Mouse (Mus musculus): ENCODE measurements around the gene Tubb4b.
A peak's percentile ranks its signal among the peaks of the same experiment; 100 is the strongest.

Gene Tubb4b

DNA sequence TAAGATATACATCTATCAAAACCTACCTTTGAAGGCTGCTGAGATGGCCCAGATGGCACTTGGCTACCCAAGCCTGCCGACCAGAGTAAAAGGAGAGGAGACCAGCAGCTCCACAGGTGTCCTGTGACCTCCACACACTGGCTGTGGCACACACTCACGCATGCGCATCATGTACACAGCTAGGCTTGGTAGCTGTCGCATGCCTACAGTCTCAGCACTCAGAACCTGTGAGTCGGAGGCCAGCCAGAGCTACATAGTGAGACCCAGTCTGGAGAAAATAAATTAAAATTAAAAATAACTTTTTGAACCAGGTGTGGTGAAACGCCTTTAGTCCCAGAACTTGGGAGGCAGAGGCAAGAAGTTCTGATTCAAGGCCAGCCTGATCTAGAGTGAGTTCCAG is 36.7 kb downstream of the Tubb4b start:
- DNase-seq (ENCODE audit: low spot score) = no peak

DNA sequence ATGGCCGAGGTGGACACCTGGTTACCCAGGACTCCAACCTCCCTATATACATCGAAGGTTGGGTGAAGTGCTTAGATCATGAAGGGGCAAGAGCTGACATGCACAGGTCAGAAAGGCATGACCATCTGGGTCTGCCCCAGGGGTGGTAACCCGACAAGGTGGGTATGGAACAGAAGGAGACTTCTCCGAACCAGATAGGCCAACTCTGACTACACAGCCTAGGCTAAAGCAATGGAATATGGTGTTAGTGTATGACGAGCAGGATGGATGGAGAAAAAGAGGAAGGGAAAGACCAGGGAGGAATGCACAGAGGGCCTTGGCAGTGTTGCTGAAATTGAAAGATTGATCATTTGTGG is 37.9 kb downstream of the Tubb4b start:
- no peak for DNase-seq (ENCODE audit: low spot score)

DNA sequence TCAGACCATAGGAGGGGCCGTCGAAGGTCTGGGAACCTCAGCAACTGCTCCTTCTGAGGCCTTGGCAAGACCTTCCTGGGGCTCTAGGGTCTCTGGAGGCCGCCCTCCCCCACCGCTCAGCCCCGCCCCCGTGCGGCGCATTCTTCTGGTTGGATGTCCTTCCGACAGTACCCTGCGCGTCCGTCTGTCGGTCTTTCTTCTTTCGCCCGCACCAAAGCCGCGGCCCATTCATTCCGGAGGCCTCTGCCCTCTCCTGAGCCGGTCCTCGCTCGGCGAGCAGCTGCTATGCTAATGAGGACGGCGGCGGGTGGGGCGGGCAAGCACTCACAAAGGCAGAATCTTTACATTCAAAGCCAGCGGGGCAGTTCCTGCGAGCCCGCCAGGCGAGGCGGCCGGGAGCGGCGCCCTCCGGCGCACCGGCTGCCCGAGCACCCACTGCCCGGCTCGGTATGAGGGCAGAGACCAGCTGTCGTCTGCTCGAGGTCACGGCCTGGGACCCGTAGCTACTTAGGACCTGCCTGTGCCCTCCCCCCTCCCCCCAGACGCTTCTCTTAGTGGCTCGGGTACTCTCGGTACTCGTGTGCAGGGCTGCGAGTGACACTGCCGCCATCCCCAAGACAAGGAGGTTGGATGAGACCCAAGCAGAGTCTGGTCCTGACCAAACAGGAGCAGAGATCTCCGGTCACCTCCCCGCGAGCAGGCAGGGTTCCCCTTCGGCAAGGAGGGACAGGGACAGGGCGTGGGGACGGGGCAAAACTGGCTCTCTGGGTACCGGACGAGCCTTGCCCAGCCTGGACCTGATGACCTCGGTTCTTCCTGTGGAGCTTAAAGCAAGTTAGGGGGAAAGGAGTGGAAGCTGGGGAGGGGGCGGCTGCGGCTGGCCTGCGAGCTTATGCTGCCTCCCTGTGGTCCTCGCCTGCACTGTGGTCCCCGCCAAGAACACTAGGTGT is 38.6 kb downstream of the Tubb4b start:
- DNase-seq (ENCODE audit: low spot score) = no peak

DNA sequence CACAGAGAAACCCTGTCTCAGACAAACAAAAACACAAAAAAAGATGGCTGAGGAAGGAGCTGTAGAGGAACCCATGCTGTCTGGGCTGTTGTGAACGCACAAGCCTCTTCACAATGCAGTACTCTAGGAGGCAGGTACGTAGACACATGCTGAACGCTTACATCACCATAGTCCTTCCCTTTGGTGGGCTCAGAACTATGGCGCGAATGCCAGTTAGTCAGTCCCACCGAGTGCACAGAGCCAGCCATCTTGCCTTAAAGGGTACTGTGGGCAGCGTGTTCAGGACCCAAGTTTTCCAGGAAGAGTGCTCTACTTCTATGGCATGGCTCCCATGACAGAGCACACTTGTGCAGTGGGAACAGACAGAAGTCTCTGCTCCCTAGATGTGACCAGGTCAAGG is 40.0 kb downstream of the Tubb4b start:
- no peak for DNase-seq (ENCODE audit: low spot score)

DNA sequence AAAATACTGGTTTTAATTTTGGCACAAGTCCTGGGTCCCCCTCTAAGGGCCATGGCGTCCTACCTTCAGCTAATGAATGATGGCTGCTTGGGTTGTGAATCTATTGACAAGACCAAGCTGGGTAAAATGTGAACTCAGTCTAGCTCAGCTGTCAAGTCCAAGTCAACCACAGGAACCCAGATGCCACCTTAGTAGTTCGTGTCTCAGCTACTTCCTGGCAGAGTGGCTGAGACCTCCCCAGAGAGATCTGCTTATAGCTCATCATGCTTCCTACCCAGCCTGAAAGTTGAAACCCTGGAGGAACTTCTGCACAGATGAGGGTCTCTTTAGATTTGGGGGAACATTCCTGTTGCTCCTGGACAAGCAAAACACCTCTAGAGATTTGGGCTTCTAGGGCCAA is 41.2 kb downstream of the Tubb4b start:
- no peak for DNase-seq (ENCODE audit: low spot score)

DNA sequence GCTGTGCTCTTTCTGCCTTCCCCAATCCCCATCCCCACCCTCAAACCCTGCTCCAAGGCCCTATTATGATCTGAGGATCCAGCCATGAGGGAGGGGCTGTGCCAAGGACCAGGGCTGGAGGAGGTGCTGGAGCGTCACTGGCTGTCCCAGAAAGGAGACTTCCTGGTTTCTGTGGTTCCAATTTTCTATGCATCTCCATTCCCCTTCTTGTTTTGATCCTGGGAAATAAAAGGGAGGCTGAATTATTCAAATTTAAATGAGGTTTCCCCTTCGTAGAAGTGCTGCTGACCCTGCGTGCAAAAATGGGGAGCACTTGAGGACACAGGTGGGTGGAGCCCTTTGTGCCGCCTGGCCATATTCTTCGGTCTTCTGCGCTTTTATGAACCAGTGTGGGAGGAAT is 41.8 kb downstream of the Tubb4b start:
- no peak for DNase-seq (ENCODE audit: low spot score)

DNA sequence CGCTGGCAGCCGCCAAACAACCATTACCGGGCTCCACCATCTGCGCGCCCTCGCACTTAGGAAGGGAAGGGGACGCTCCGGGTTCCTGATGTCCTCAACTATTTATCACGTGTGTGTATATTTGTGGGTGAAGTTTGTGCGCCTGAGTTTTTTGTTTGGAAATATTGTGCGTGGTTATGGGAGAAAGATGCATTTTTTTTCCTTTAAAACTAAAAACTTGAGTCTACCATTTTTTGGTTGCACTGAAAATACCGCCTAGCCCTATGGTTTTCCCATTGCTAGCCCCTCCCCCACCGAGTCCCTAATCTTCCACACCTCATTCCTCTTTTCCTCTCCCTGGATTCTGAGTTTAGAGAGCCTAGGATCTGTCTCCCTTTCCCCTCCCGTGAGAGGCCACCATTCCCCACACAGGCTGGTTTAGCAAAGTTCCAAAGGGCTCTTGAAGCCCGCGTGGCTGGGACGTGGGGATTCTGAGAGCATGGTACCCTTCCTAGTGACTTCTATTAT is 42.6 kb downstream of the Tubb4b start:
- no peak for DNase-seq (ENCODE audit: low spot score)

DNA sequence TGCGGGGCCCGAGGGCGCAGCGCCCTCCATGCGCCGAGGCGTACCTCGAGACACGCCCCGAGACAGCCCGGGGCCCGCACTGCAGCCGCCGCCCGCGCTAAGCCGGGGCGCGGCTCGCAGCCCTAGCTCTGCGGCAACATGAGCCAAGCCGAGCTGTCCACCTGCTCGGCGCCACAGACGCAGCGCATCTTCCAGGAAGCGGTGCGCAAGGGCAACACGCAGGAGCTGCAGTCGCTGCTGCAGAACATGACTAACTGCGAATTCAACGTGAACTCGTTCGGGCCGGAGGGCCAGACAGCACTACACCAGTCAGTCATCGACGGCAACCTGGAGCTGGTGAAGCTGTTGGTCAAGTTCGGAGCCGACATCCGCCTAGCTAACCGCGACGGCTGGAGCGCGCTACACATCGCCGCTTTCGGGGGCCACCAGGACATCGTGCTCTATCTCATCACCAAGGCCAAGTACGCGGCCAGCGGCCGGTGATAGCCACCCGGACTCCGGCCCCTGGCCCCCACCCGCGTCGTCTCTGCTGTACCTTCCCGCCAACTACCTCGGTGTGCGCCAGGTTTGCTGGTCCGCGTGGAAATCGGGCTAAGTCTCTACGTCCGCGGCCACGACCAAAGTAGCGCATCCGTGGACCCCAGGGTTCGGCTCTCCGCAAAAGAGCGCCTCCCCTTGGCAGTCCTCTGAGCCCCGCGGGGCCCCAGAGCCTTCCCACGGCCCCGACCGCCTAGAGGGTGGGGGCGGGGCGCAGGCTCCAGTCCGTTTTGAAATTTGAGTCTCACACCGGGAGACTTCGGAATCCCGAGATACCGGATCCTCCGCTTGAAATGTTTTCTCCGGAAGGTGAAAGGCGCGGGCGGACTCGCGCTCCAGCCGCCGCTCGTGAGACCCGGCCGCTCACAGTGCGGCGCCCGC is 43.3 kb downstream of the Tubb4b start:
- no peak for DNase-seq (ENCODE audit: low spot score)

DNA sequence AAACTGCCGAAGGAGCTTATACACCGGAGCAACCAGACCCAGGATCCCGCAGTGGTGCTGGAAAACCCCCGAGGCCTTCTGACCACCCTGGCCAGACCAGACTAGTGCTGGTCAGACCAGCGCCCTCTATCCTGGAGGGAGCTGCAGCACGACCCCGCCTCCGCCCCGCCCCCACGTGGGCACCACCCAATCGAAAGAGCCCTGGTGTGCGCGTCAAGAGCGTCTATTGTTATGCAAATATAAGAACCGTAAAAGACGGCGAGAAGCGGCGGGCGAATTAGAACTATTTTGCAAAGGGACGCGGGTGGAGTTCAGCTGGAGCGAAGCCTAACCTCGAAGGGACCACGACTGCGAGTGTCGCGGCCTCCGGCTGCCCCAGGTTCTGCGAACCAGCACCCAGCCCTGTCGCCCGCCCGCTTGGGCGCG is 44.0 kb downstream of the Tubb4b start, which contains the start of gene Nrarp:
Gene Nrarp (plus strand): TSS at position 281 of the 426 bp plus-strand sequence.
- DNase-seq (ENCODE audit: low spot score) = peak; percentile 67

DNA sequence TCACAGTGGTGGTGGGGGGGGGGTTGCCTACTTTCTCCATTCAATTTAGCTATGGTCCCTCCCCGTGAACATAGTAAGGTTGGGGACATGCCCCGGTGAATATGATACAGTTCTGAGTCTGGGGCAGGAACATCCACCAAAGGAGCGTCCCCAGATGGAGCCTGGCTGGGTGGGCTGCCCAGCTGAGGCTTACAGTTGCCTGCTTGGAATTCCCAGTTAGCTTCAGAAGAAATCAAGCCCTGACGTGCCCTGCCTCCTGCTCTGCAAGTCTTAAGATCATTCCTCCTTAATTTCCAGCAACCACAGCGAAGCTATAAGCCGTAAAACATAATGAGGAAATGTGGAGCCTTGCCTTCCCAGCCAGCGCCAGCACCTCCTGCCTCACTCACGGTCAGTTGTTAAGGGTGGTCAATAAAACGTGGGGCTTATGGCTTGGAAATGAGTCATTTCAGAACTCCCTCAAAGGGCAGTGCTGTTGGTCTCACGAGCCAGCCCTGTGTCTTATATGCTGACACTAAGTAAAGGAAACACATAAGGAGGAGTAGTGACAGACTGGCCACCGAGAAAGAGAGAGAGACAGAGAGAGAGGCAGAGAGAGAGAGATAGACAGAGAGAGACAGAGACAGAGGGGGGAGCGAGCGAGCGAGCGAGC is 44.8 kb downstream of the Tubb4b start:
- no peak for DNase-seq (ENCODE audit: low spot score)

DNA sequence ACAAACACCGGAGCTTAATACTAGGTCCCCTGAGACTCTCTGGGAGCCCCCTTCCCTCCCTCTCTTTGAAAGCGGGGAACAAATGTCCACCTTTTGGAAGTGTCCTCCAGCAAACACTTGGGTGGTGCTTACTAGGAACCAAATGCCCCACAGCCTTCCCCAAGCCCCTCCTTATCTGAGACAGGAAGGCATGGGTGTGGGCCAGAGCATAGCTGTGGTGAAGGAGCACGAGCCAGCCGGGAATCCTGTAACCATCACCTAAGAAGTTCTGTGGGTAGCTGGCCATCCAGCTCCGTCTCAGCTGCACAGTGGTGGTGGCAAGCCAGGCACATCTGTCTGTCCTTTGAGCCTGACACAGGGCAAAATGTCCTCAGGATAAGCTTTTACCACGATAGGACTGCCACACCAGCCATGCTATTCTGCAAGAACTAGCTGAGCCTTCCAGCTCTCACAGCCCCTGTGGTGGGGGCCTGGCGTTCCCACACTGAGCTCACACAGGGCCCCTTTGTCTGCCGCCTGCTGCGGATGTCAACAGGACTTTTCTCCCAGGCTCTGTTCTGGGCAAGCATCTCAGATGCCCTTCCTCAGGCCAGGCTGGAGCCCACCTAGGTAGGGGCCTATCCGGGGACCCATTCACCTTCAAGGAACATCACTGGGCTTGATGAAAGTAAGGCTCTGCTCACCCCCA is 46.1 kb downstream of the Tubb4b start:
- no peak for DNase-seq (ENCODE audit: low spot score)

DNA sequence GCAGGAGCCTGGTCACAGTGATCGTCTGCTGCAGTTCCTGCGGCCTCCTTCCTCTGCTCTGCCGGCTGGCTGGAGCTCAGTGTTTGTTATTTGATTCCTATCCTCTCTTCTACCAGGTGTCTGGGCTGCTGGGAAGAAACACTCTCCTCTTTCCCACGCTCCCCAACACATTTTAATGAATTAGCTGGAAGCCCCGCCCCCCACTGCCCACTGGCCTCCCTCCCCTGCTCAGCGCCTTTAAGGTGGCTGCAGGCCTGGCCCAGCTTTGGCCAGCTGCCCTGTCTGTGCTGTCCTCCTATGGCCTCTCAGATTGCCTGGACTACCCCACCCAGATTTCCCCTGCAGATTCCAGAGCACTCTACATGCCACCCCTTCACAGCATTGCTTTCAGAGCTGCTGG is 46.8 kb downstream of the Tubb4b start:
- no peak for DNase-seq (ENCODE audit: low spot score)

DNA sequence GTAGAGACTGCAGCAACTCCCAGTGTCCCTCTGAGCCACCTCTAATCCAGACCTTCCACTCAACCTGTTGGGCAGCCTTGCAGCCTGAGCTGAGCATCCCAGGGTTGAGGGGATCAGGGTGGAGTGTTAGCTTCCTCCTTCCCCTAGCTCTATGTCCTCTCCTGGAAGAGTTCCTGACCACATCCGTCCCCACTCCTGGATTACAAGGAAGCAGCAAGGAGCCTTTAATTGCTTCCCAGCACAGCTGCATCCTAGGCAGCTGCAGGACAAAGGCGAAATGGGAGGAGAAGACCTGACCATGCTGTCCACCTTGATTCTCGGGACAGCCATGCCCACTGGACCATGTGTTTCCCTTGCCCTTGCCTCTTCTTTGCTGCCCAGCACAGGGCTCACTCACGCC is 47.4 kb downstream of the Tubb4b start:
- DNase-seq (ENCODE audit: low spot score) = no peak

DNA sequence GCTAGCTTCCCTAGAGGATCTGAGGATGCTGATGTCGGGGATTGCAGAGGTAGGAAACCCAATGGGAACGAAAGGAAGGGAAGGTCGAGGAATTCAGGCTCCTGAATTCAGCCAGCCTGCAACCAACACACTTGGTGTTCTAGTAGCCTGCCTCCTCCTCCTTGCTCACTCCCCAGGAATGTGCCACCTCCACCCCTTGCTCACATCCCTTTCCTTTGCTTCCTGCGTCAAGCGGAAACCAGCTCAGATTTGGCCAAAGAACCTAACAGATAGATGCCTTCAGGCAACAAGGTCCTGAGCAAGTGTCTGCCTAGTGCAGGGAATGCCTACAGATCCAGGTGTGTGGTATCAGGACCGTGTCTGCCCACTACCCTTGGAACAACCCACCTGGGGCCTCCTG is 47.9 kb downstream of the Tubb4b start:
- no peak for DNase-seq (ENCODE audit: low spot score)

DNA sequence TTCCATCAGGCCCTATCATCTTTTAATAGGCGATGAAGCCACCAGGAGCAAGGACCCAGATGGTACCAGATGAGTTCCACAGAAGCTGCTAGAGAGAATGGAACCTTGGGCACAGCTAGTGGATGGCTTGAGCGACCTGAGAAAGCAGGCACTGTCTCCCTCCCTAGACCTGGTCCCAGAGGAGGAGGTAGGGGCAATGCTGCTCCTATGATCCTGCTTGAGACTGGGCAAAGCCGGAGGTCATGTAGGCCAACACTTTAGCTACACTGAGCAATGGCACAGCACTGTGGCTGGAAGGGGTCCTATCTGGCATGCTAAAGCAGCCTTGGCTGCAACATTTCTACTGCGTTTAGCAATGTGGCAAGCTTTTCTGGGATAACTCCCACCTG is 48.8 kb downstream of the Tubb4b start:
- no peak for DNase-seq (ENCODE audit: low spot score)

DNA sequence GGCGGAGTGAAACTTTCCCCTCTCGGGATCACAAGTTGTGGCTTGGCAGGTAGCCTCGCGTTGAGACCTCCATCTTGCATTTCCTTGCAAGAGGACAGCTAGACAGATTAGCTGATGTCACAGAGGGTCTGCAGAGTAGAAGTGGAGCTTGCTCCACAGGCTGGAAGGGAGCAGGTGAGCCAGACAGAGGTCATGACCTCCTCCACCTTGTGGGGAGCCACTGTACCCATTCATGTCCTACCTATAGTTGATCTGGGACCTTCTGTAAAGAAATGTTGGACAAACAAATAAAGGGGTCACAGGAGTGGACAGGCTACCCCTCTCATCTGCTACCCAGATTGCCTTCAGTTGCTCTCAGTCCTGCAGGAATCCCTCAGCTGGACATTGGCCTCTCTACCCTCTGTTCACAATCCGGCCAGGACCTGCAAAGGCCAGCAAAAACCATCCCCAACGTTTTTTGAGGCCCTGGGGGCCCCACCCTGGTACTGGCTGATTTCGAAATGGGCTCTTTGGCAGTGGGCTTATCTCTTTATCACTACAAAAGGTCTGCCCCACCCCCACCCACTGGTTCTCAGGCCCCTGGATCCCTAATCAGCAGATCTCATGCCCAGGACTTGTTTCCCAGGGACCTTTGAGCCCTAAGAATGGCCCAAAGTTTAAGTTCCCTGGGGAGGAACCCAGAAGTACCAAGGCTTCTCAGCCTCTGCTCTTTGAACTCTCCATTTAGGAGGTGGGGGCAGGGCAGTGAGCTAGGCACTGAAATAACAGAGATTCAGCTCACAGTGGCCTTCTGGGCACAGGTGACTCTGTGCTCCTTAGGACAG is 49.4 kb downstream of the Tubb4b start:
- DNase-seq (ENCODE audit: low spot score) = no peak

DNA sequence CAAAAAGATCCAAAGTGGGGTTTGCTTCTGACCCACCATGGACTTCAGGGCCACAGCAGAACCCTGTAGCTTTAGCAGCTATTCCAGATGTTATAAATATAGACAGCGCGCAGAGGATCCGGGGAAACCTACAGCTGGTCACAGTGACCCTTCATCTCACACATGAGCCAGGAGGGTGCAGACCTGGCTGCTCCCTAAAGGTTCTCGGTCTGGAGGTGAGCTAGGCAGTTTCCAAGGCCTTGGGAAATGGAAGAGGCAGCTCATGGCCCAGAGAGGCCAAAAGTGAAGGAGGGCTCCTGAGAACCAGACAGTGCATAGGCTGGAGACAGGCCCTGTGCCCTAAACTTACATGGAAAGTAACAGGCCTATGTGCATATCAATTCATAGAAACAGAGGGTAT is 50.7 kb downstream of the Tubb4b start:
- no peak for DNase-seq (ENCODE audit: low spot score)

DNA sequence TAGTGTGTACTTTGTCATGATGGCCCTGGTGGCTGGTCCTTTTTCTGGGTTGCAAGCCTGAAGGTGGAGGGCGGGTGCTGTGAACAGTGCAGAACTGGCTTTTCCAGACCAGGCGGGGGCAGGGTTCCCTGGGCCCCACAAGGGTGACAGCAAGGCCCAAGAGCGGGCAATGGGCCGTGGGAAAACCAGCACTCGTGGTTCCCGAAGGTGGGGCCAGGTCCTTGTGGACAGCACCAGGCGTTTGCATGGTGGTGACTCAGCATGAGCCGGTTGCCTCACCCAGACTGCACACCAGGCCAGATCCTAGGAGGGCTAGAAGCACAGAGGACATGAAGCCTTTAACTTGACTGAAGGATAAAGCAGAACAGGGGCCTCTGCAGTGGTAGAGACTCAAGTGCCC is 51.9 kb downstream of the Tubb4b start:
- no peak for DNase-seq (ENCODE audit: low spot score)

Measured in ovary, postnatal 10 days (tissue).